Mouse (Mus musculus) CH12.LX (cell line): Measurements from ENCODE around the gene Sgo2a. TPM values are rescaled to one million over a fixed set of nuclear protein-coding genes. Genes with fewer than 3 reads are reported as not detected.

Experiments used
- DNase-seq: peaks from one replicate; pipeline ENCODE4 v3.0.0-alpha.2; 2013; ENCODE audit errors: extremely low read depth
- H3K27ac ChIP-seq: 2 replicates; pipeline ENCODE4 v1.5.1; 2012; ENCODE audit warnings: low read depth, mild to moderate bottlenecking, control low read depth, moderate library complexity; ENCODE audit not compliant: insufficient read depth
- H3K27me3 ChIP-seq: replicated peaks from 2 replicates; pipeline ENCODE3; 2012; ENCODE audit warnings: inconsistent platforms
- H3K36me3 ChIP-seq, 2 experiments: replicated peaks in 1 of 2; 2 replicates each; pipeline versions ENCODE3 to v1.6.1; 2012; ENCODE audit warnings: inconsistent platforms in 1 of 2, low read length in 1 of 2, mild to moderate bottlenecking in 1 of 2, mixed read lengths in 1 of 2, moderate library complexity in 1 of 2; ENCODE audit not compliant: control insufficient read depth in 1 of 2, insufficient read depth in 1 of 2
- H3K4me1 ChIP-seq, 2 experiments: 2 replicates each; pipeline ENCODE4 v1.6.1; 2012; ENCODE audit warnings: inconsistent platforms in 1 of 2, moderate library complexity in 1 of 2; ENCODE audit not compliant: insufficient read depth in 2 of 2, control insufficient read depth in 1 of 2
- H3K4me2 ChIP-seq: 2 replicates; pipeline ENCODE4 v1.6.1; 2012; ENCODE audit warnings: low read depth, mild to moderate bottlenecking, control low read depth; ENCODE audit not compliant: poor library complexity, insufficient read depth, severe bottlenecking
- H3K4me3 ChIP-seq, 3 experiments: fragments of 150-350 bp in 1 of 3; sonication (generic) in 1 of 3; replicated peaks in 1 of 3; 2 replicates each; pipeline versions ENCODE3 to v1.5.1; 2011 to 2012; ENCODE audit warnings: low read depth in 2 of 3, low read length in 2 of 3, mild to moderate bottlenecking in 2 of 3, moderate library complexity in 2 of 3, control low read depth in 1 of 3, improper control_type of control experiment in 1 of 3, inconsistent platforms in 1 of 3, mixed read lengths in 1 of 3; ENCODE audit not compliant: poor library complexity in 1 of 3
- H3K79me2 ChIP-seq: replicated peaks from 2 replicates; pipeline ENCODE4 v1.6.1; 2012; ENCODE audit warnings: mild to moderate bottlenecking, moderate library complexity; ENCODE audit not compliant: control insufficient read depth, poor library complexity, insufficient read depth, severe bottlenecking; ENCODE audit errors: extremely low read depth
- H3K9ac ChIP-seq: 2 replicates; pipeline ENCODE4 v1.6.1; 2012; ENCODE audit warnings: low read depth, mild to moderate bottlenecking, control low read depth, moderate library complexity; ENCODE audit not compliant: insufficient read depth
- H3K9me3 ChIP-seq: replicated peaks from 2 replicates; pipeline ENCODE3; 2012; ENCODE audit warnings: low read length, inconsistent platforms, mixed read lengths
- BHLHE40 ChIP-seq: IDR thresholded peaks from 2 replicates; pipeline ENCODE4 v1.6.1; 2011; ENCODE audit warnings: mild to moderate bottlenecking, low read depth, low read length, improper control_type of control experiment
- CHD1 ChIP-seq: IDR thresholded peaks from 2 replicates; pipeline ENCODE4 v1.6.1; 2012; ENCODE audit warnings: low read depth, low read length, improper control_type of control experiment, inconsistent platforms
- CHD2 ChIP-seq: IDR thresholded peaks from 2 replicates; pipeline ENCODE4 v1.6.1; 2011; ENCODE audit warnings: low read length, improper control_type of control experiment
- CTCF ChIP-seq, 2 experiments: IDR thresholded peaks in 1 of 2; conservative IDR thresholded peaks in 1 of 2; 2 replicates each; pipeline ENCODE4 v1.5.1; 2011 to 2012; ENCODE audit warnings: low read depth in 2 of 2, low read length in 2 of 2, improper control_type of control experiment in 1 of 2, inconsistent platforms in 1 of 2, mild to moderate bottlenecking in 1 of 2, moderate library complexity in 1 of 2
- E2F4 ChIP-seq: IDR thresholded peaks from 2 replicates; pipeline ENCODE4 v1.6.1; 2011; ENCODE audit warnings: low read depth, low read length, improper control_type of control experiment; ENCODE audit not compliant: insufficient replicate concordance
- EP300 ChIP-seq: IDR thresholded peaks from 2 replicates; pipeline ENCODE4 v1.6.1; 2011; ENCODE audit warnings: low read length, improper control_type of control experiment
- ETS1 ChIP-seq: conservative IDR thresholded peaks from 2 replicates; pipeline ENCODE4 v1.6.1; 2012; ENCODE audit warnings: low read depth, mild to moderate bottlenecking, inconsistent platforms, low read length, improper control_type of control experiment, moderate library complexity
- IRF4 ChIP-seq: IDR thresholded peaks from 2 replicates; pipeline ENCODE4 v1.6.1; 2014; ENCODE audit warnings: low read depth, mild to moderate bottlenecking, inconsistent platforms, low read length, improper control_type of control experiment
- JUN ChIP-seq: IDR thresholded peaks from 2 replicates; pipeline ENCODE4 v1.6.1; 2011; ENCODE audit warnings: low read depth, mild to moderate bottlenecking, low read length, improper control_type of control experiment, moderate library complexity; ENCODE audit not compliant: insufficient read depth
- KAT2A ChIP-seq: IDR thresholded peaks from 2 replicates; pipeline ENCODE4 v1.6.1; 2012; ENCODE audit warnings: low read length, improper control_type of control experiment, inconsistent platforms; ENCODE audit not compliant: insufficient replicate concordance
- MAX ChIP-seq: IDR thresholded peaks from 2 replicates; pipeline ENCODE4 v1.6.1; 2011; ENCODE audit warnings: low read length, improper control_type of control experiment
- MAZ ChIP-seq: IDR thresholded peaks from 2 replicates; pipeline ENCODE4 v1.6.1; 2012; ENCODE audit warnings: low read depth, mild to moderate bottlenecking, inconsistent platforms, low read length, improper control_type of control experiment, moderate library complexity
- MXI1 ChIP-seq: IDR thresholded peaks from 2 replicates; pipeline ENCODE4 v1.6.1; 2011; ENCODE audit warnings: mild to moderate bottlenecking, low read depth, low read length, improper control_type of control experiment
- MYC ChIP-seq: IDR thresholded peaks from 2 replicates; pipeline ENCODE4 v1.6.1; 2011; ENCODE audit warnings: low read depth, mild to moderate bottlenecking, improper control_type of control experiment, low read length
- NELFE ChIP-seq: IDR thresholded peaks from 2 replicates; pipeline ENCODE4 v1.6.1; 2011; ENCODE audit warnings: low read depth, low read length, improper control_type of control experiment
- PAX5 ChIP-seq: IDR thresholded peaks from 2 replicates; pipeline ENCODE4 v1.6.1; 2012; ENCODE audit warnings: low read length, inconsistent platforms, mixed read lengths
- POLR2A ChIP-seq: IDR thresholded peaks from 2 replicates; pipeline ENCODE4 v1.6.1; 2011; ENCODE audit warnings: low read depth, mild to moderate bottlenecking, improper control_type of control experiment, low read length
- POLR2AphosphoS2 ChIP-seq: IDR thresholded peaks from 2 replicates; pipeline ENCODE4 v1.6.1; 2011; ENCODE audit warnings: low read depth, low read length, improper control_type of control experiment
- RAD21 ChIP-seq: IDR thresholded peaks from 2 replicates; pipeline ENCODE4 v1.6.1; 2011; ENCODE audit warnings: low read depth, mild to moderate bottlenecking, low read length, improper control_type of control experiment, moderate library complexity
- RCOR1 ChIP-seq: conservative IDR thresholded peaks from 2 replicates; pipeline ENCODE4 v1.6.1; 2012; ENCODE audit warnings: low read depth, mild to moderate bottlenecking, inconsistent platforms, low read length, improper control_type of control experiment
- SMC3 ChIP-seq: IDR thresholded peaks from 2 replicates; pipeline ENCODE4 v1.6.1; 2011; ENCODE audit warnings: low read depth, low read length, improper control_type of control experiment
- TBP ChIP-seq: conservative IDR thresholded peaks from 2 replicates; pipeline ENCODE4 v1.6.1; 2011; ENCODE audit warnings: low read depth, low read length, improper control_type of control experiment
- TCF12 ChIP-seq: IDR thresholded peaks from 2 replicates; pipeline ENCODE4 v1.6.1; 2014; ENCODE audit warnings: low read depth, mild to moderate bottlenecking, inconsistent platforms, low read length, improper control_type of control experiment
- UBTF ChIP-seq: IDR thresholded peaks from 2 replicates; pipeline ENCODE4 v1.6.1; 2012; ENCODE audit warnings: low read depth, mild to moderate bottlenecking, inconsistent platforms, low read length, improper control_type of control experiment, moderate library complexity
- USF1 ChIP-seq: IDR thresholded peaks from 2 replicates; pipeline ENCODE4 v1.6.1; 2014; ENCODE audit warnings: low read depth, mild to moderate bottlenecking, inconsistent platforms, low read length, improper control_type of control experiment
- USF2 ChIP-seq: conservative IDR thresholded peaks from 2 replicates; pipeline ENCODE4 v1.6.1; 2011; ENCODE audit warnings: low read depth, low read length, improper control_type of control experiment
- ZKSCAN1 ChIP-seq: IDR thresholded peaks from 2 replicates; pipeline ENCODE4 v1.6.1; 2012; ENCODE audit warnings: low read depth, inconsistent platforms, low read length, improper control_type of control experiment, borderline replicate concordance
- ZMIZ1 ChIP-seq: IDR thresholded peaks from 2 replicates; pipeline ENCODE4 v1.6.1; 2012; ENCODE audit warnings: low read depth, mild to moderate bottlenecking, inconsistent platforms, low read length, improper control_type of control experiment
- ZNF384 ChIP-seq: IDR thresholded peaks from 2 replicates; pipeline ENCODE4 v1.6.1; 2012; ENCODE audit warnings: low read depth, low read length, improper control_type of control experiment, inconsistent platforms
- dilution Hi-C: fragments of 300-500 bp; cut with MboI; formaldehyde crosslinking; loops from 2 replicates; pipeline ENCODE4 v1.14.3; 2020; ENCODE audit warnings: low sequenced_read_pairs; ENCODE audit not compliant: extremely low pct_unique_long_range_greater_than_20kb, extremely low pct_ligation_motif_present
- in situ Hi-C: fragments of 300-500 bp; cut with MboI; formaldehyde crosslinking; loops from 3 replicates; pipeline ENCODE4 v1.14.3; 2019; ENCODE audit warnings: low sequenced_read_pairs, low pct_ligation_motif_present, low pct_unique_long_range_greater_than_20kb, mixed read lengths
- polyA plus RNA-seq: library from polyadenylated mRNA; unstranded; fragments of >175 nt; gene quantifications from 2 replicates; pipeline ENCODE4 v1.2.1, GENCODE M21; 2012; ENCODE audit warnings: low read depth; ENCODE audit not compliant: insufficient read length
- total RNA-seq, 2 experiments: library from RNA; depleted of rRNA; stranded (reverse); fragments of 300-350 nt in 1 of 2; fragments of >200 nt in 1 of 2; gene quantifications; 2 replicates each; pipeline ENCODE4 v1.2.3; 2012 to 2014

Gene Sgo2a
- total and polyA plus RNA-seq, 3 experiments: 14.4 to 24.2 (median 15.1) TPM

GRCm38 (mm10) chr1:57947552-57948347 lies 48.0 kb upstream of the Sgo2a start:
- Histone ChIP-seq H3K9me3 (no peaks in the 10 kb centered on the region), H3K27ac (no peak overlapping the region)

GRCm38 (mm10) chr1:57949195-57949594 lies 46.6 kb upstream of the Sgo2a start:
- no peak overlapping the region for H3K4me2 ChIP-seq
- peaks cover 0 to 4% of the 10 kb centered on the region in 2 experiments for H3K36me3 ChIP-seq
- dilution Hi-C loops: no loop called here
- peaks cover 0 to 13% of the 10 kb centered on the region in 2 experiments; a peak in 3 of 4 replicates for H3K4me1 ChIP-seq
- H3K9me3 ChIP-seq: no peaks in the 10 kb centered on the region
- in situ Hi-C loops: loop anchor here (10.0 kb wide), 1 partner anchor 524 kb away; no protein-coding TSS in a partner anchor
- DNase-seq: peak; percentile 18
- no peak overlapping the region for H3K27ac ChIP-seq
- no peak overlapping the region for H3K4me3 ChIP-seq
- no peaks in the 10 kb centered on the region for H3K79me2 ChIP-seq
- H3K27me3 ChIP-seq: no peaks in the 10 kb centered on the region
- H3K9ac ChIP-seq: no peak overlapping the region
- no peak for TF ChIP-seq USF1
- TF ChIP-seq ZMIZ1: no peak
- TF ChIP-seq EP300: no peak
- peak; percentile 93 for TF ChIP-seq SMC3
- TF ChIP-seq CTCF (conservative IDR thresholded peaks at IDR 0.05 in 1 of 2, IDR thresholded peaks at IDR 0.05 in 1 of 2; ENCODE audit: low read depth in 2 of 2, low read length in 2 of 2): peak in 1 of 2 experiments; percentile 84; a peak in 2 of 4 replicates
- no peak for TF ChIP-seq MAX
- no peak for TF ChIP-seq ETS1
- TF ChIP-seq MXI1: no peak
- no peak for TF ChIP-seq RCOR1
- no peak for TF ChIP-seq IRF4
- TF ChIP-seq MAZ: no peak
- TF ChIP-seq UBTF: no peak
- TF ChIP-seq JUN: no peak
- TF ChIP-seq POLR2AphosphoS2: no peak
- TF ChIP-seq MYC: no peak
- no peak for TF ChIP-seq NELFE
- peak; percentile 88 for TF ChIP-seq RAD21
- no peak for TF ChIP-seq TCF12
- no peak for TF ChIP-seq PAX5
- TF ChIP-seq ZNF384: no peak
- TF ChIP-seq USF2: no peak
- no peak for TF ChIP-seq POLR2A
- no peak for TF ChIP-seq TBP
- no peak for TF ChIP-seq E2F4
- no peak for TF ChIP-seq CHD2
- TF ChIP-seq KAT2A: no peak

More at GRCm38 (mm10) chr1:57947552-57948347, 48.0 kb upstream of the Sgo2a start:
- dilution Hi-C loops: no loop called here
- in situ Hi-C loops: loop anchor here (10.0 kb wide), 1 partner anchor 523 kb away; no protein-coding TSS in a partner anchor
- Histone ChIP-seq H3K36me3 (peaks cover 0 to 1% of the 10 kb centered on the region in 2 experiments), H3K9ac (no peak overlapping the region), H3K4me3 (no peak overlapping the region), H3K4me1 (peaks cover 0 to 8% of the 10 kb centered on the region in 2 experiments; a peak in 3 of 4 replicates), H3K4me2 (no peak overlapping the region), H3K27me3 (no peaks in the 10 kb centered on the region), H3K79me2 (no peaks in the 10 kb centered on the region)
- TF ChIP-seq SMC3: no peak
- no peak for TF ChIP-seq CHD1
- TF ChIP-seq USF2: no peak
- no peak for TF ChIP-seq NELFE
- TF ChIP-seq USF1: no peak
- no peak for TF ChIP-seq RCOR1
- TF ChIP-seq ETS1: no peak
- TF ChIP-seq BHLHE40: no peak
- TF ChIP-seq CHD2: no peak
- TF ChIP-seq EP300: no peak
- no peak for TF ChIP-seq MAZ
- TF ChIP-seq ZNF384: no peak
- TF ChIP-seq MYC: no peak
- TF ChIP-seq JUN: no peak
- TF ChIP-seq TCF12: no peak
- TF ChIP-seq POLR2AphosphoS2: no peak
- TF ChIP-seq TBP: no peak
- TF ChIP-seq ZKSCAN1: no peak
- no peak for DNase-seq
